Mouse (Mus musculus) limb, embryonic 11.5 days (tissue): ENCODE data around the gene Urb2. TPM values are rescaled to one million over a fixed set of nuclear protein-coding genes. Genes with fewer than 3 reads are reported as not detected.
"Not testable (repeated sequence)": the region's sequence is repeated elsewhere in the genome, so short reads cannot be mapped to it uniquely, and the experiment has no call there.

ENCODE experiments used
- ATAC-seq: fragments of 200-750 bp; cut with Nextera tagmentation; 2 replicates; pipeline ENCODE4 v1.8.0; 2017; ENCODE audit warnings: low read depth; ENCODE audit not compliant: insufficient number of reproducible peaks, low FRiP score, low TSS enrichment
- DNase-seq: peaks from one replicate; pipeline ENCODE4 v3.0.0-alpha.2; 2015; ENCODE audit warnings: low spot score
- H3K27ac ChIP-seq: fragments of 300-500 bp; sonication (generic); replicated peaks from 2 replicates; pipeline ENCODE4 v1.5.1; 2014; ENCODE audit warnings: low read depth, mild to moderate bottlenecking, low read length
- H3K27me3 ChIP-seq: fragments of 300-500 bp; sonication (generic); 2 replicates; pipeline ENCODE4 v1.6.1; 2014; ENCODE audit warnings: mild to moderate bottlenecking, low read length, mixed read lengths; ENCODE audit not compliant: control insufficient read depth, insufficient read depth
- H3K36me3 ChIP-seq: fragments of 300-500 bp; sonication (generic); 2 replicates; pipeline ENCODE4 v1.6.1; 2014; ENCODE audit warnings: mild to moderate bottlenecking, low read length, moderate library complexity, mixed read lengths; ENCODE audit not compliant: control insufficient read depth, insufficient read depth
- H3K4me1 ChIP-seq: fragments of 300-500 bp; sonication (generic); 2 replicates; pipeline ENCODE4 v1.6.1; 2014; ENCODE audit warnings: low read length, mixed read lengths; ENCODE audit not compliant: control insufficient read depth, insufficient read depth
- H3K4me2 ChIP-seq: fragments of 300-500 bp; sonication (generic); 2 replicates; pipeline ENCODE4 v1.6.1; 2014; ENCODE audit warnings: low read depth, mild to moderate bottlenecking, moderate library complexity; ENCODE audit not compliant: severe bottlenecking
- H3K4me3 ChIP-seq: fragments of 300-500 bp; sonication (generic); 2 replicates; pipeline ENCODE4 v1.5.1; 2014; ENCODE audit warnings: low read depth, low read length
- H3K9ac ChIP-seq: fragments of 300-500 bp; sonication (generic); 2 replicates; pipeline ENCODE4 v1.6.1; 2014; ENCODE audit warnings: mild to moderate bottlenecking, low read length
- H3K9me3 ChIP-seq: fragments of 300-500 bp; sonication (generic); 2 replicates; pipeline ENCODE4 v1.6.1; 2016; ENCODE audit warnings: low read length; ENCODE audit not compliant: control insufficient read depth
- WGBS: fragments of 180-500 bp; shearing (Covaris S2); extraction: QIAGEN DNeasy Blood & Tissue Kit; methylation state at CpG from one replicate; pipeline ENCODE4 v1.1.7; 2014; 5-methylcytosine and 5-hydroxymethylcytosine counted together
- polyA plus RNA-seq: library from polyadenylated mRNA; unstranded; fragments of >200 nt; fragmentation: Nextera tagmentation; extraction: Ambion mirVana; gene quantifications from 2 replicates; pipeline ENCODE4 v1.2.1, GENCODE M21; 2014

The Urb2 gene
- polyA plus RNA-seq, 1 experiment from 2014 or later: 8.8 TPM

GRCm38 (mm10) chr8:124026265-124026664 lies 5.0 kb downstream of the Urb2 start:
- 84% methylated on average over 2 of the region's 2 CpGs for WGBS
- H3K36me3 ChIP-seq: peaks cover 32% of the 10 kb centered on the region
- not testable (repeated sequence) for ATAC-seq

GRCm38 (mm10) chr8:124027831-124028230 lies 6.5 kb downstream of the Urb2 start:
- no peak for DNase-seq
- WGBS: 93% methylated on average over 6 of the region's 6 CpGs

More at GRCm38 (mm10) chr8:124026265-124026664, 5.0 kb downstream of the Urb2 start:
- not testable (repeated sequence) for H3K27ac ChIP-seq, DNase-seq, H3K4me1 ChIP-seq, H3K4me3 ChIP-seq, H3K4me2 ChIP-seq, H3K27me3 ChIP-seq, H3K9me3 ChIP-seq, H3K9ac ChIP-seq

GRCm38 (mm10) chr8:124033400-124033799 lies 12.1 kb downstream of the Urb2 start:
- no peak overlapping the region for H3K9ac ChIP-seq
- H3K27ac ChIP-seq: no peak overlapping the region
- 82% methylated on average over 5 of the region's 5 CpGs for WGBS
- no peak overlapping the region for H3K4me2 ChIP-seq
- H3K36me3 ChIP-seq: peaks cover 28% of the 10 kb centered on the region
- H3K27me3 ChIP-seq: no peaks in the 10 kb centered on the region
- ATAC-seq (no peak), DNase-seq (no peak)
- no peaks in the 10 kb centered on the region for H3K9me3 ChIP-seq
- no peaks in the 10 kb centered on the region for H3K4me1 ChIP-seq
- no peak overlapping the region for H3K4me3 ChIP-seq

More at GRCm38 (mm10) chr8:124027831-124028230, 6.5 kb downstream of the Urb2 start:
- H3K27ac ChIP-seq: no peak overlapping the region
- no peaks in the 10 kb centered on the region for H3K4me1 ChIP-seq
- no peak overlapping the region for H3K4me2 ChIP-seq
- no peaks in the 10 kb centered on the region for H3K27me3 ChIP-seq
- no peak overlapping the region for H3K9ac ChIP-seq
- peaks cover 35% of the 10 kb centered on the region for H3K36me3 ChIP-seq
- no peak overlapping the region for H3K4me3 ChIP-seq
- no peak for ATAC-seq
- H3K9me3 ChIP-seq: no peaks in the 10 kb centered on the region

GRCm38 (mm10) chr8:124038121-124038520 lies 16.8 kb downstream of the Urb2 start:
- 88% methylated on average over 7 of the region's 7 CpGs for WGBS
- Histone ChIP-seq H3K36me3 (peaks cover 6% of the 10 kb centered on the region; the same call in 1 of the 2 replicates), H3K27me3 (no peaks in the 10 kb centered on the region), H3K9ac (no peak overlapping the region), H3K9me3 (no peaks in the 10 kb centered on the region), H3K4me3 (no peak overlapping the region), H3K4me2 (no peak overlapping the region), H3K27ac (no peak overlapping the region), H3K4me1 (no peaks in the 10 kb centered on the region)
- ATAC-seq: no peak
- DNase-seq: no peak

GRCm38 (mm10) chr8:124039351-124039750 lies 18.0 kb downstream of the Urb2 start:
- H3K36me3 ChIP-seq: peaks cover 6% of the 10 kb centered on the region; the same call in 1 of the 2 replicates
- no peak overlapping the region for H3K4me3 ChIP-seq
- 72% methylated on average over 4 of the region's 4 CpGs for WGBS
- H3K4me1 ChIP-seq: no peaks in the 10 kb centered on the region
- no peak for ATAC-seq
- H3K9me3 ChIP-seq: no peaks in the 10 kb centered on the region
- H3K9ac ChIP-seq: no peak overlapping the region
- no peak overlapping the region for H3K27ac ChIP-seq
- no peak overlapping the region for H3K4me2 ChIP-seq
- DNase-seq: no peak
- H3K27me3 ChIP-seq: no peaks in the 10 kb centered on the region

- Histone ChIP-seq H3K9me3 (no peaks in the 10 kb centered on the region), H3K4me2 (no peak overlapping the region), H3K27ac (no peak overlapping the region), H3K4me1 (no peaks in the 10 kb centered on the region), H3K4me3 (no peak overlapping the region), H3K36me3 (peaks cover 8% of the 10 kb centered on the region; the same call in 1 of the 2 replicates), H3K9ac (no peak overlapping the region), H3K27me3 (no peaks in the 10 kb centered on the region)
- WGBS: 70% methylated on average over 1 of the region's 1 CpGs
- ATAC-seq: no peak
- no peak for DNase-seq
Observed at GRCm38 (mm10) chr8:124042201-124042600, 20.9 kb downstream of the Urb2 start.

- no peak overlapping the region for H3K9ac ChIP-seq
- 93% methylated on average over 5 of the region's 5 CpGs for WGBS
Observed at GRCm38 (mm10) chr8:124044421-124044820, 23.1 kb downstream of the Urb2 start.

GRCm38 (mm10) chr8:124044931-124045330 lies 23.6 kb downstream of the Urb2 start:
- no peak for DNase-seq
- no peak overlapping the region for H3K4me2 ChIP-seq
- no peaks in the 10 kb centered on the region for H3K4me1 ChIP-seq
- H3K9ac ChIP-seq: no peak overlapping the region
- no peak overlapping the region for H3K4me3 ChIP-seq
- H3K36me3 ChIP-seq: peaks cover 10% of the 10 kb centered on the region; the same call in 1 of the 2 replicates
- WGBS: 93% methylated on average over 12 of the region's 12 CpGs
- no peak overlapping the region for H3K27ac ChIP-seq
- no peak for ATAC-seq
- no peaks in the 10 kb centered on the region for H3K9me3 ChIP-seq
- no peaks in the 10 kb centered on the region for H3K27me3 ChIP-seq

More at GRCm38 (mm10) chr8:124044421-124044820, 23.1 kb downstream of the Urb2 start:
- Histone ChIP-seq H3K4me2 (no peak overlapping the region), H3K36me3 (peaks cover 10% of the 10 kb centered on the region; the same call in 1 of the 2 replicates), H3K4me1 (no peaks in the 10 kb centered on the region), H3K4me3 (no peak overlapping the region), H3K27me3 (no peaks in the 10 kb centered on the region), H3K27ac (no peak overlapping the region), H3K9me3 (no peaks in the 10 kb centered on the region)
- DNase-seq (no peak), ATAC-seq (no peak)

GRCm38 (mm10) chr8:124045856-124046255 lies 24.5 kb downstream of the Urb2 start:
- no peaks in the 10 kb centered on the region for H3K27me3 ChIP-seq
- 92% methylated on average over 8 of the region's 8 CpGs for WGBS

More at GRCm38 (mm10) chr8:124045856-124046255, 24.5 kb downstream of the Urb2 start:
- Histone ChIP-seq H3K27ac (no peak overlapping the region), H3K9me3 (no peaks in the 10 kb centered on the region), H3K4me2 (no peak overlapping the region), H3K36me3 (peaks cover 10% of the 10 kb centered on the region; the same call in 1 of the 2 replicates), H3K4me3 (no peak overlapping the region), H3K4me1 (no peaks in the 10 kb centered on the region), H3K9ac (no peak overlapping the region)
- DNase-seq (no peak), ATAC-seq (no peak)
